Mouse (Mus musculus) neural tube, embryonic 15.5 days (tissue): ENCODE measurements around the gene Rfx7. TPM values are rescaled to one million over a fixed set of nuclear protein-coding genes. Genes with fewer than 3 reads are reported as not detected.
A peak's percentile ranks its signal among the peaks of the same experiment; 100 is the strongest.
"Not testable (repeated sequence)": the region's sequence is repeated elsewhere in the genome, so short reads cannot be mapped to it uniquely, and the experiment has no call there.

Experiments
- ATAC-seq: fragments of 200-750 bp; cut with Nextera tagmentation; 2 replicates; pipeline ENCODE4 v1.8.0; 2017; ENCODE audit warnings: mild to moderate bottlenecking, moderate TSS enrichment, moderate library complexity; ENCODE audit not compliant: low FRiP score
- H3K27ac ChIP-seq: fragments of 300-500 bp; sonication (generic); replicated peaks from 2 replicates; pipeline ENCODE4 v1.5.1; 2015; ENCODE audit warnings: mild to moderate bottlenecking, inconsistent platforms
- H3K27me3 ChIP-seq: fragments of 300-500 bp; sonication (generic); replicated peaks from 2 replicates; pipeline ENCODE4 v1.6.1; 2015; ENCODE audit warnings: inconsistent platforms
- H3K36me3 ChIP-seq: fragments of 300-500 bp; sonication (generic); 2 replicates; pipeline ENCODE4 v1.6.1; 2015; ENCODE audit warnings: inconsistent platforms
- H3K4me1 ChIP-seq: fragments of 300-500 bp; sonication (generic); 2 replicates; pipeline ENCODE4 v1.6.1; 2015; ENCODE audit warnings: inconsistent platforms
- H3K4me2 ChIP-seq: fragments of 300-500 bp; sonication (generic); 2 replicates; pipeline ENCODE4 v1.6.1; 2015; ENCODE audit warnings: inconsistent platforms, mild to moderate bottlenecking, moderate library complexity
- H3K4me3 ChIP-seq: fragments of 300-500 bp; sonication (generic); replicated peaks from 2 replicates; pipeline ENCODE4 v1.5.1; 2015; ENCODE audit warnings: mild to moderate bottlenecking, inconsistent platforms
- H3K9ac ChIP-seq: fragments of 300-500 bp; sonication (generic); replicated peaks from 2 replicates; pipeline ENCODE4 v1.6.1; 2015; ENCODE audit warnings: mild to moderate bottlenecking, inconsistent platforms
- H3K9me3 ChIP-seq: fragments of 300-500 bp; sonication (generic); replicated peaks from 2 replicates; pipeline ENCODE4 v1.6.1; 2016; ENCODE audit warnings: inconsistent platforms
- WGBS: fragments of 180-500 bp; shearing (Covaris S2); methylation state at CpG from one replicate; pipeline ENCODE4 v1.1.7; 2015; ENCODE audit warnings: mixed read lengths; 5-methylcytosine and 5-hydroxymethylcytosine counted together
- polyA plus RNA-seq: library from polyadenylated mRNA; unstranded; fragments of >200 nt; fragmentation: Nextera tagmentation; extraction: Ambion mirVana; gene quantifications from 2 replicates; pipeline ENCODE4 v1.2.1, GENCODE M21; 2015

Gene Rfx7
- polyA plus RNA-seq, 1 experiment from 2014 or later: 13.7 TPM

- Histone ChIP-seq H3K9ac (no peak overlapping the region), H3K4me2 (no peak overlapping the region), H3K4me1 (peaks cover 19% of the 10 kb centered on the region), H3K27ac (0 out of 2 replicates have a peak overlapping the region, but pooled peaks have one; percentile 10), H3K36me3 (no peaks in the 10 kb centered on the region), H3K4me3 (no peak overlapping the region), H3K9me3 (no peaks in the 10 kb centered on the region), H3K27me3 (no peaks in the 10 kb centered on the region)
- ATAC-seq: no peak
- 77% methylated on average over 4 of the region's 4 CpGs for WGBS
Observed at GRCm38 (mm10) chr9:72660139-72660538, 128.1 kb downstream of the Rfx7 start.

GRCm38 (mm10) chr9:72660911-72661310, 128.9 kb downstream of the Rfx7 start:
- Histone ChIP-seq H3K4me2 (peak overlapping the region; percentile 64), H3K27ac (peak overlapping the region; percentile 99), H3K36me3 (0 out of 2 replicates have a peak, but pooled peaks cover 3% of the 10 kb centered on the region), H3K9me3 (no peaks in the 10 kb centered on the region), H3K4me3 (no peak overlapping the region), H3K4me1 (peaks cover 27% of the 10 kb centered on the region), H3K27me3 (no peaks in the 10 kb centered on the region), H3K9ac (no peak overlapping the region)
- 54% methylated on average over 1 of the region's 1 CpGs for WGBS
- no peak for ATAC-seq

DNA sequence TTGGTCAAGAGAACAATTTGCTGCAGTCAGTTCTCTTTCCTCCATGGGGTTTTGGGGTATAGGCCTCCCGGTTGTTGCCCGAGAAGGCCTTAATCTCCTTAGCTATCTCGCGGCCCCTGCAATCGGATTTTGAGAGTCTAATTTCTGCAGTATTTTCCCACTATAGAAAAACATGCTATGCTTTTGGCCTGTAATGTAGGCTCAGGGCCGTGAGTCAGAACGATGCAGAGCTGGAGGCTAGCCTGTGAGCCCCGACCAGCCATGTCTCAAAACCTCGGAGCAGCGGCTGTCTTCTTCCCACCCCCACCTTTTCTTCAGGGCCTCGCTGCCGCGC, 129.5 kb downstream of the Rfx7 start:
- Histone ChIP-seq H3K27ac (peak overlapping the region; percentile 99), H3K36me3 (0 out of 2 replicates have a peak, but pooled peaks cover 3% of the 10 kb centered on the region), H3K9ac (peak overlapping the region; percentile 61), H3K4me1 (peaks cover 32% of the 10 kb centered on the region), H3K4me2 (peak overlapping the region; percentile 64), H3K27me3 (no peaks in the 10 kb centered on the region), H3K4me3 (peak overlapping the region; percentile 97), H3K9me3 (no peaks in the 10 kb centered on the region)
- 2% methylated on average over 13 of the region's 13 CpGs for WGBS
- no peak for ATAC-seq

DNA sequence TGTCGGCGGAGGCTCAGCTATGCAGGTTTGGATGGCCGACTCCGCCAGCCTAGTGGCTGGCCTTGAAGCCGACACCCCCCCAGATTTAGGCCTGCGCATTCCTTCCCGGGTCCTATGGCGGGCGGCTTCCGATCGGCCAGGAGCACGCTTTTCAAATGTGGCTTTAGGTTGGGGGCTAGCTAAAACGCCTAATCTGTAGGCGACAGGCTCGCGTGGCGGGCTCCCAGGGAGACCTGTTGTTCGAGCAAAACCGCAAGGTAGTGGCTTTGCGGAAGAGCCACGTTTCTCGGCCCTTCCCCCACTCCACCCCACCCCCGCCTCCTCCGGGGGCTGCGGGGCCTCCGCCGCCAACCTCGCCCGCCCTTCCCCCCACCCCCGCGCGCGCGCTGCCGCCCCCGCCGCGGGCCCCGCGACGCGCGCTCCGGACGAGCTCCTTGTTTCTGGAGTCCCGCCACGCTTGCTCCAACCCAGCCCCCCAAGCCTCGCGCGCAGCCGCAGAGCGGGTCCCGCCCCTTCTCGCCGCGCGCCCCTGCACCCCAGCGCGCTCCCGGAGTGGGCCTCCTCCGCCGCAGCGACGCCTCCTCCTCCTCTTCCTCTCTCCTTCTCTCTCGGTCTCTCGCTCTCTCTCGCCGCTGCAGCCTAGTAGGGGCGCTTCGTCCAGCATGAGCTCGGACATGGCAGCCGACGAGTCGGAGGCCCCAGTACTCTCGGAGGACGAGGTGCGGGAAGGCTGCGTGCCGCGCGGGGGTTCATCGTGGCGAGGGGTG, 130.0 kb downstream of the Rfx7 start, which contains the start of gene Nedd4:
Nedd4 (plus strand) TSS at position 452 of the 767 bp plus-strand sequence.
- no peaks in the 10 kb centered on the region for H3K27me3 ChIP-seq
- H3K4me2 ChIP-seq: peak within 1 kb of the TSS; percentile 64
- ATAC-seq: peak; percentile 94
- peak within 1 kb of the TSS; percentile 99 for H3K27ac ChIP-seq
- peaks cover 7% of the 10 kb centered on the region; the same call in 1 of the 2 replicates for H3K36me3 ChIP-seq
- no peaks in the 10 kb centered on the region for H3K9me3 ChIP-seq
- under 1% methylated on average over 66 of the region's 83 CpGs for WGBS
- H3K9ac ChIP-seq: peak within 1 kb of the TSS; percentile 99
- peaks cover 37% of the 10 kb centered on the region for H3K4me1 ChIP-seq
- peak within 1 kb of the TSS; percentile 97 for H3K4me3 ChIP-seq

DNA sequence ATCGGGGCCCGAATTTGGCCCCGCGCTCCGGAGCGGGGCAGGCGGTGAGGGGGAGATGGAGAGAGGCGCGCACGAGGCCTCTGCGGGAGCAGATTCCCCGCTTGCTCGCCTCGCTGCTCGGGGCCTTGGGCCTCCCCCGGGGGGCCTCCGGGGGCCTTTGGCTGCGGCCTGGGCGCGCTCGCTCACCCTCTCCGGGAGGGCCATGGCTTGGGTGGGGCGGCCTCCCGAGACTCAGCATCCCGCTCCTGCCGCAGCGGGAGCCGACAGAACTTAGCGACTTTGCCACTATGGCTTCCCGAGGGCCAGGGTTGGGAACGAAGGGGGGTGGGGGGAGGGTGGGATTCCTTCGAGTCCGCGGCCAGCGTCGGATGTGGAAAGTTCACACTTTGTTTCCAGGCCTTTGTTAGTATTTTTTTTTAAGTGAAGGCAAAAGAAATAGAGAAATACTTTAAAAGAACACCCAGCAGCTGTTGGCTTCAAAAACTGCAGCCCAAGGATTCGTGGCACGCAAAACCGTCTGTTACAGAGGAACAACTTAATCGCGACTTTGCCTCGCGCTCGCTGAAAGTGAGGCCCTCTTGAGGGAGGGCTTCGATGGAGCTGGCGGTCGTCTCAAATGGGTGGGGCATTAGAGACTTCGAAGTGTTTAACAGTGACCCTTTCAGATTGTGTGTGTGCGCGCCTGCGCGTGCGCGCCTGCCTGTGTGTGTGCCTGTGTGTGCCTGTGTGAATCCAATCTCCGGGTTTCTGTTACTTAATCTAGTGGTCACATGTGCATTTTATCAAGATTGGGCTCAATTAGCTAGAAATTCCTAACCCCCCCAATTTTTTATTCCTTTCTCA, 130.9 kb downstream of the Rfx7 start:
- H3K4me3 ChIP-seq: peak overlapping the region; percentile 97
- peak overlapping the region; percentile 64 for H3K4me2 ChIP-seq
- H3K9ac ChIP-seq: peak overlapping the region; percentile 99
- peaks cover 10% of the 10 kb centered on the region; the same call in 1 of the 2 replicates for H3K36me3 ChIP-seq
- peak overlapping the region; percentile 99 for H3K27ac ChIP-seq
- peak; percentile 32 for ATAC-seq
- no peaks in the 10 kb centered on the region for H3K9me3 ChIP-seq
- H3K27me3 ChIP-seq: no peaks in the 10 kb centered on the region
- under 1% methylated on average over 47 of the region's 55 CpGs for WGBS
- H3K4me1 ChIP-seq: peaks cover 42% of the 10 kb centered on the region

- H3K4me1 ChIP-seq: peaks cover 42% of the 10 kb centered on the region
Observed at GRCm38 (mm10) chr9:72663534-72663918, 131.5 kb downstream of the Rfx7 start.

GRCm38 (mm10) chr9:72664409-72665351, 132.6 kb downstream of the Rfx7 start:
- Histone ChIP-seq H3K9me3 (no peaks in the 10 kb centered on the region), H3K9ac (peak overlapping the region; percentile 99), H3K27ac (peak overlapping the region; percentile 99), H3K4me2 (peak overlapping the region; percentile 64), H3K27me3 (no peaks in the 10 kb centered on the region), H3K4me3 (peak overlapping the region; percentile 97), H3K36me3 (peaks cover 10% of the 10 kb centered on the region), H3K4me1 (peaks cover 52% of the 10 kb centered on the region)
- no peak for ATAC-seq
- 20% methylated on average over 12 of the region's 12 CpGs for WGBS

More at GRCm38 (mm10) chr9:72663534-72663918, 131.5 kb downstream of the Rfx7 start:
- ATAC-seq: no peak
- H3K9ac ChIP-seq: peak overlapping the region; percentile 99
- no peaks in the 10 kb centered on the region for H3K27me3 ChIP-seq
- peak overlapping the region; percentile 64 for H3K4me2 ChIP-seq
- WGBS: 7% methylated on average over 10 of the region's 10 CpGs
- H3K9me3 ChIP-seq: no peaks in the 10 kb centered on the region
- peak overlapping the region; percentile 99 for H3K27ac ChIP-seq
- H3K36me3 ChIP-seq: peaks cover 10% of the 10 kb centered on the region; the same call in 1 of the 2 replicates
- peak overlapping the region; percentile 97 for H3K4me3 ChIP-seq

DNA sequence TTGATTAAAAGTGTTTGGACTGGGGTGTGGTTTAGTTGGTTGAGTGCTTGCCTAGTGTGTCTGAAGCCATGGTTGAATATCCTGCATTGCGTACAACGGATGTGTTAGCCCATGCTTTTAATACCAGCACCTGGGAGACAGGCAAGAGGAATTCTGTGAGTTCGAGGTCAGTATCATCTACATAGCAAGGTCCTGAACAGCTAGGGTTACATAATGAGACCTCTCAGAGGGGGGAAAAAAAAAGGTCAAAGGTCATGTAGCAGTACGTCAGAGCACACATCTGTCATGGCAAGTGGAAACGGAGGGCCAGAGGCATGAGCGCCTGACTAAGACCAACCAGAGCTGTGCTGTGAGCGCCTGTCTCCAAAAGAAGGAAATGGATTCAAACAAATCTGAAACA, 133.5 kb downstream of the Rfx7 start:
- Histone ChIP-seq H3K4me2 (peak overlapping the region; percentile 64), H3K27ac (peak overlapping the region; percentile 99), H3K9me3 (no peaks in the 10 kb centered on the region), H3K36me3 (peaks cover 16% of the 10 kb centered on the region), H3K4me3 (peak overlapping the region; percentile 97), H3K27me3 (no peaks in the 10 kb centered on the region), H3K4me1 (peaks cover 58% of the 10 kb centered on the region), H3K9ac (peak overlapping the region; percentile 28; the same call in 1 of the 2 replicates)
- no peak for ATAC-seq
- 39% methylated on average over 7 of the region's 7 CpGs for WGBS

- Histone ChIP-seq H3K36me3 (peaks cover 17% of the 10 kb centered on the region), H3K4me1 (peaks cover 55% of the 10 kb centered on the region)
- not testable (repeated sequence) for H3K27me3 ChIP-seq, H3K9me3 ChIP-seq, ATAC-seq, H3K27ac ChIP-seq, H3K4me2 ChIP-seq, H3K4me3 ChIP-seq, H3K9ac ChIP-seq
- WGBS: 80% methylated on average over 8 of the region's 8 CpGs
Observed at GRCm38 (mm10) chr9:72666352-72667021, 134.4 kb downstream of the Rfx7 start.

- 77% methylated on average over 3 of the region's 3 CpGs for WGBS
- Histone ChIP-seq H3K27me3 (no peaks in the 10 kb centered on the region), H3K4me3 (no peak overlapping the region), H3K27ac (no peak overlapping the region), H3K4me1 (peaks cover 57% of the 10 kb centered on the region), H3K9ac (no peak overlapping the region), H3K36me3 (peaks cover 22% of the 10 kb centered on the region), H3K9me3 (no peaks in the 10 kb centered on the region), H3K4me2 (no peak overlapping the region)
- no peak for ATAC-seq
Observed at GRCm38 (mm10) chr9:72667126-72667525, 135.1 kb downstream of the Rfx7 start.
